Mouse (Mus musculus) urinary bladder, adult 18-20 months (tissue): ENCODE data around the gene Ube2e3.

Experiments
- DNase-seq, 2 experiments: peaks; one replicate each; pipeline ENCODE4 v3.0.0; 2022; ENCODE audit warnings: low spot score in 2 of 2, mixed read lengths in 2 of 2

The Ube2e3 gene

DNA sequence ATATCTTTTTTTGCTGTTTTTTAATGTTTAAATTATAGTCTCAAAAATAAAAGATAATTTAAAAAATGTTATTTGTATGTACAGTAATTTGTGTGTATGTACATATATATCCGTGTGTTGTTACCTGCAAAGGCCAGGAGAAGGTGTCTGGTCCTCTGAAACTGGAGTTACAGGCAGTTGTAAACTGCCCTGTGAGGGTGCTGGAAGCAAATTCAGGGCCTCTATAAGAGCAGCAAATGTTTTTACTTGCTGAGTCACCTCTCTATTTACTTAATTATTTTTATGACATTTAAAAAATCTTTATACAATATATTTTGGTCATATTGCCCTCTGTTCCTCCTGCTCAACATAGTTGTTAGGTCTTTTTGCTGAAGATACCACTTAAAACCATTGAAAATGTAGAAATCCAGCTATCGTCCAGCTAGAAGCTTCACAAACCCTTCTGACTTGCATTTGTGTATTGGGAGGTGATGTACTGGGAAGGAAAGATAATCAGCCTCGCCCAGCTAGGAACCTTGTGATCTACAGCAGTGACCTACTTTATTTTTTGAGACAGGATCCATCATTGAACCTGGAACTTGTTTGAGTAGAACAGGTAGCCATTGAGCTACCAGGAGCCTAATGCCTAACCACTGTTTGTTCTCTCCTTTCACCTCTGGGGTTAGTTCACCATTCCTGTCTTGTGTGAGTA, 15.0 kb downstream of the Ube2e3 start:
- no peak for DNase-seq

DNA sequence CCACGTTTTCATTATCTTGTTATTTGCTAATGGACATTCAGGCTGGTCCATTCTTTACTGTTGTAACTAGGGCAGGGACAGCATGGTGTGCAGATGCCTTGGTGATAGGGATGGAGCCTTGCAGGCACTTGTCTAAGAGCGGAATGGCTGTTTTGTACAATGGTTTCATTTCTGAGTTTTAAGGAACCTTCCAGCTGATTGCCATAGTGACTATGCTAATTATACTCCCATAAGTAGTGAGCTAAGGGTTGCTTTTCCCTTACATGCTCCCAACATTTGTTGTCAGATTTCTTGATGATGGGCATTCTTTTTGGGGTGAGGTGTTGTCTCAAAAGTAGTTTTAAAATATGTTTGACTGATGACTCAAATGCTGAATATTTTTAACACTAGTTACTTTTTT, 18.5 kb downstream of the Ube2e3 start:
- no peak for DNase-seq

DNA sequence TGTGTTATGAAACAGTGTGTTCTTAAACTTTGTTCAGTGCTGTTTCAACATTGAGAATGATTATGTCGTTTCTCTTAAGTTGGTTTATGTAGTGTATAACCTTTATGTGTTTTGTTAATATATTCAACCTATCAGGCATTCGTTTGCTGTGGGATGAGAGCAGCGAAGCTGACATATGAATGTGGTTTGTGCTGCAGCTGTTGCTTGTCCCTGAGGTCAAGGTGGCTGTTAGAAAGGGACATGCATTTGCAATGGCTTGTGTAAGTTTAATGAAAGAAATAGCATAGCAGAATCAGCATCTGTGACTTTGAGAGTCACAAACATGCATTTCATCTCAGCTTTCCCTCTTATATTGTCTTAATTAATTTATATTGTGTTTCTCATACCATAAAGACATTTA, 20.3 kb downstream of the Ube2e3 start:
- no peak for DNase-seq

DNA sequence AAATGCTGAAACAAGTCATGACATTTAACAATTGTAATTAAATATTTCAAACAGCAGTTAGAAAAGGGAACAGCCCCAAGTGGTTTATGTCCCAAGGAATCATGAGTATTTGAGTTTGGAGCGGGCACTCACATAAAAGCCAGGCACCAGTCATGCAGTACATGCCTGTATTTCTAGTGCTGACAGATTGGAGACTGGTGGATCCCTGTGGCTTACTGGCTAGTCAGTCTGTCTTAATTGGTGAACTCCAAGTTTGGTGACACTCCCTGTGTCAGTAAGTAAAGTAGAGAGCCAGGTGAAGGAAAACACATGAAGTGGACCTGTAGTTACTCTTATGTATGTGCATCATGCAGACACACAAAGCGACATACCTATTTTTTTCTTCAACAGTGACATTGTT, 27.3 kb downstream of the Ube2e3 start:
- no peak for DNase-seq

DNA sequence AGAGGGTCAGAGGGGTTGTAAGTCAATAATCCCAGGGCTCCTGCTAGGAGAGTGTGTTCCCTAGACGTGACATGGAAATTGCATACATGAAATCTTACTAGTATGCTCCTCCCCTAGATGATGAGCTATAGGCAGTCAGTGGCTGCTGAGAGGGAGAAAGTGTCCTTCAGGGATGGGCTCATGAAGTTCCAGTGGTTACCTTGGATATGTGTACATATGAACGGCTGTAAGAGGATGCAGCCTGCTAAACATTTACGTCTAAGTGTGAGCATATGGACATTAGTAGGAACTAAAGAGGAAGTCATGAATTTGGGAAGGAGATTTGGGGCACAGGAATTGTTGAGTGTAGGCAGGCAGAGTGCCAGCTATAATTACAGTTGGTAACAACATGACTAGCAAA, 38.0 kb downstream of the Ube2e3 start:
- no peak for DNase-seq

DNA sequence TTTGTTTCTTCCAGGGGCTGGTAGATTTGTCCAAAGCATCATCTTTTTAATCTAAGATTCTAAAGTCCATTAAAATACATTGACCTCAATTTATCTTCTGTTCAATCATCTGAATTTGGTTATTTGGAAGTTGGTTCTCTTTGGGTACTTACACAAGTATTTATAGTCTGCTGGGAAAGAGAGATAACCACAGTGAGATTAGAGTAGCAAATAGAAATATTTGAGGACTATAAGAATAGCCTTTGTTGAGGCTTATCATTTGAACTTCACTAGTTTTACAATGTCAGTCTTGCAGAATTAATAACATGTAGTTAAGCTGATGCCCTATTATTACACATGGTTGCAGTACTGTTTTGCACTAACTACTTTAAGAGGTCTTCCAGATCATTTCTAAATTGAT, 43.6 kb downstream of the Ube2e3 start:
- DNase-seq: no peak

DNA sequence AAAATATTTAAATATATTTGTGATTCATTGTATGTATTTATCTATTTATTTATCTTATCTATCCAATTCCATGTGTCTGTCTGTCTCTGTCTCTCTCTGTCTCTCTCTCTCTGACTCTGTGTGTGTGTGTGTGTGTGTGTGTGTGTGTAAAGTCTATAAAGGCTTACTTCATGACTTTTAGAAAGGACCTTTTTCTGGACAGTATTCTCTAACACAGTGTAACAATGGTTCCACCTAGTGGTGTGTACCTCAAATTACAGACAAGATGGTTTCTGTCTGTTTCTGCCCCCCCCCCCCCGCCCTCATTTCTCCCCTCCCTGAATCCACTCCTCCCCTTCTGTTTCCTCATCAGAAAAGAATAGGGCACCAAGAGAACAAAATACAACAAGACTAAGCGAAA, 46.9 kb downstream of the Ube2e3 start:
- no peak for DNase-seq

DNA sequence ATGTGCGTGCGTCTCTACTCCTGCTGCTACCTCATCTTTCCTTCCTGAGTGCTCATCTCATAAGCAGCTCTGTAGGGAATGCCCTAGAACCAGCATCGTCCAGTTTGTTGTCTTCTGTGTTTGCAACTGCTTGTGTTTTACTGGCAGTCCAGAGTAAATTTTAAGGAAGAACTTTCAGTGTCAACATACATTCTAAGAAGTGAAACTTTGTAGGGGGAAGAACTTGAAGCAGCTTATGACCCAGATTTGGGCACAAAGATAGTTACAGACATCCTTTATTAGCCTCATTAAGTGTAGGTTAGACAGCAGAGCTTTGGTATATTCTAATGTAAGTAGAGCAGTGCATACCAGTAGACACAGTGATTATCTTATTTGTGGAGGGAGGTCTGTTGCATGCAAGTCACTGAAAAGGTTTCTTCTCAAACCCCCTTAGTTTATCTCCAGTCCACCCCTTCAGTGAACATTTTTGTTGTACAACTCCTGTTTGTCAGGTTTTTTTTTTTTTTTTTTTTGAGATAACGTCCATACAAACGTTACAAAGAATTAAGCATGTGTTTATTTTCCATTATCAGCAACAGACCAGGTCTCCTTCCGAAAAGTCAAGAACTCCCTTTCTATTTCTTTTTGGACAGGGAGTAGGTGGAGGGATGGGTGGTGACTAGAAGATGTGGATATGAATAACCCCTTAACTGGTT, 55.2 kb downstream of the Ube2e3 start:
- DNase-seq: no peak

DNA sequence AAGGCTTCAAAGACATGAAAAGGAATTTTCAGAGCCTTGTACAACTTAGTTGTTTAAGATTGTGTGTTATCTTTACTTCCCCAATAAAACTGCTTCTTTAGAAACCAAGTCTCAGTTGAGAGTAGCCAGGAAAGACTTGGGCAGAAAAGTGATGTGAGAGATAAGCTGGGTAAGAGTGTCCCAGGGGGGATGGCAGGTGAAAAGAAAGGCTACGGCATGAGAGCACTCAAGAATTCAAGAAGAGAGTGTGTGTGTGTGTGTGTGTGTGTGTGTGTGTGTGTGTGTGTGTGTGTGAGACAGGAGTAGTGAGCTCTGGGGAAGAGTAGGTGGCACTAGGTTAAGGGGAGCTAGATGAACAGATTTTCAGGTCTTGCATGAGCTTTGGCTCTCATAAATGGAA, 57.9 kb downstream of the Ube2e3 start:
- DNase-seq: no peak

DNA sequence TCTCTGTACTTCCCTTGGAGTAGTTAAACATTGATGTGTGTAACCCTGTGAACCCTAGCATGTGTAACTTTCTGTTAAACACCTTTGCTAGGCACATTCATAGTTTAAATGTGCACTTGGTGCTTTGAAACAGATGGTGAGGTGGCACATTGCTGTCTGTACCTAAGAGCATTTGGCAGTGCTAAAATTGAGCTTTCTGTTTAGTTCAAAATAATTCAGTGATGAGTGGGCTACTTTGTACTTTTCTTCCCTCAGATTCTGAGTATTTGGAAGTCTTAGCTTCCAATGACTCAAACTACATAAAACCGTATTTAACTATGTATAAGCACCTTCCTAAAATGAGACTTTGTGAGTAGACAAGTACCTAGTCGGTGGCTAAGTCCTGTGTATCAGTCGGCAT, 59.7 kb downstream of the Ube2e3 start:
- DNase-seq: no peak

DNA sequence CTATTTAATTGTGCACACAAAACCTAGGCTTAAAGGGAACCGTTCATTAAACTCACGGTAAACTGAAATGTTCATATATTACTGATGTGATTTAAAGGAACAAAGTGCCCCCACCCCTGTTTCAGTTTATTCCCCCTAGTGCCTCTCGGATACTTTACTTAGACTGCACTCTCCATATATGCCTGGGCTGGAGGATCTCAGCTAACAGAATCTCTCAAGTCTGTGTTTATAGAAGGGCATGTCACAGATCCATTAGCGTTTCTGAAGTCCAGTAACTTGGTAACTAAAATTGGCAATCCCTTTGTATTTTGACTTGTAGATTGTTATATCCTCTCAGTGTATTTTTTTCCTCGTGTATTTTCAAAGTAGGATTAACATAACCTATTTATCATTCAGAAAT, 60.2 kb downstream of the Ube2e3 start:
- no peak for DNase-seq

DNA sequence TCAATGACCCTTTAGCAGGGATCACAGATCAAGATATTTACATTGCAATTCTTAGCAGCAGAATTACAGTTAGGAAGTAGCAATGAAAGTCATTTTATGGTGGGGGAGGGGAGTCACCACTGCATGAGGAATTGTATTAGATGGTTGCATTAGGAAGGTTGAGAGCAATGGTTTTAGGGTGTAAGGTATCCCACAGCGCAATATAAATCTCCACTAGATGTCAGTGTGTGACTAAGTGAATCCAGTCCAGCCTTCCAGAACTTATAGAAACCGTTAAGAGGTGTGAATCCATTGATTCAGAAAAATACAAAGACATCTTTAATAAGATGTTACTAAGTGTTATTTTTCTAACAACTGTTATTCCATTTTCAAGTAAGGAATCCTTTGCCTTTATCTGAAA, 63.4 kb downstream of the Ube2e3 start:
- DNase-seq: no peak

DNA sequence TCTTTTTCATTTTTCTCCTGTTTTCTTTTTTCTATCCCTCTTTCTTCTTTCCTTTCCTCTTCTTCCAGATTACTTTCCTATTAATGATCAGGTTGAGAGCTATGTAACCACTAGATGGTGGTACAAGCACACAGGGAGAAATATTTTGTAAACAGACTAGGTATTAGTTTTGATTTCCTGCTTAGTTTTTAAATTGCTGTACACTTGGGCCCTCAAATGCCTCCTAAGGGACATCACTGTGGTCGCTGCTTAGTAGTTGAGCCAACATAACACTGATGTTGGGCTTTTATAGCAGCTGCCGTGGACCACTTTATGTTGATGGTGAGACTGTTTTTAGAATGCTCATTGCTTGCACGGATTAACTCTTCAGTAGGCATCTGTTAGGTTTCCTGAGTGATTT, 91.5 kb downstream of the Ube2e3 start:
- DNase-seq: peak in 1 of 2 experiments; percentile 5

DNA sequence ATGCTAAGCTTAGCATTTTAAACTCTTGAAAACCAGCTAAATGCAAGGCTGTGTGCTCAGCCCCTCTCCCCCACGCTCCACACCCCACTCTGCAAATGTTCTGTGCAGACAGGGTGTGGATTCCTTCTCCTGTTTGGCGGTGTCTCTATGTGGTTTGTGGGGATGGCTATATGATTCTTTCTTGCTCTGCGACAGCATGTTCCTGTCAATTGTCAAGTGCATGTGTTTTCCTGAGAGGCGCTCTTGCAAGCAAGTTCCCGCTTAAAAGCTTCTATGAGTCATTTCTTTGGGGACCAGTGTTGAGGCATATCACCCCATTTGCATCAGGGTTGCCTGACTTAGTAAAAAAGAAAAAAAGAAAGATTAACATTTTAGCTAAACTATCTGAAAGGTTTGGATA, 92.4 kb downstream of the Ube2e3 start:
- DNase-seq: no peak

DNA sequence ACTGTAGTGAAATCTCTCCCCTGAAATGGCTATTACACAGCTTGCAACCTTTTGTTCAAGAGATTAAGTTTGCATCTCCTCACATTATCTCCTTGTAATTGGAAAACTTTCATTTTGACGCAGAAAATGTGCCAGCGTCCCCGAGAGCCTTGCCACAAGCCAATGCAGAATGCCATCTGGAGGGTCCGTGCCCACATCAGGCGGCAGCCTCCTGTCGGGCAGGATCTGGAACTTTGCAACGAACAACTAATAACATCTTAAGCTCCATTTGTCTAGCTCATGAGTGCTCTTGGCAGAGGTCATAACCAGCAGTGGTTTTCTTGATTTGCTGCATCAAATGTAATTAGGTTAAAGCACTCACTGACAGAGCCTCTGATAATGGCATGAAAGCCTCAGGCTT, 93.1 kb downstream of the Ube2e3 start:
- DNase-seq: no peak

DNA sequence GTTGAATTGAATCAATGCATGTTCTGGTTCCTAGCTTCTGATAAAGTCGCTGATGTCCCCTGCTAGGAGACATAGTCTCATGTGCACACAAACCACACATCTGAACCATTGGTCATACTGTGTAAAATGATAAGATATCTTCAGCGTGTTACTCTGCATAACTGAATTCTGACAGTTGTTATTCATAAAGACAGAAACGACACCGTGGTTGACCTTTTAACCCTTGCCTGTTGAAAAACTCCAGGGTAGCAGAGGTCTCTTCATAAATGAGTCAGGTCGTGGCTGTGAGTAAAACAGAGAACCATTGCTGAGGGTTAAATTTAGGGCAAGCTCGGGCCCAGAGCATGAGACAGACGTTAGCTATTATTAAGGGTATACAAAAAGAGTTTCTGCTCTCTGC, 93.7 kb downstream of the Ube2e3 start:
- DNase-seq: no peak

DNA sequence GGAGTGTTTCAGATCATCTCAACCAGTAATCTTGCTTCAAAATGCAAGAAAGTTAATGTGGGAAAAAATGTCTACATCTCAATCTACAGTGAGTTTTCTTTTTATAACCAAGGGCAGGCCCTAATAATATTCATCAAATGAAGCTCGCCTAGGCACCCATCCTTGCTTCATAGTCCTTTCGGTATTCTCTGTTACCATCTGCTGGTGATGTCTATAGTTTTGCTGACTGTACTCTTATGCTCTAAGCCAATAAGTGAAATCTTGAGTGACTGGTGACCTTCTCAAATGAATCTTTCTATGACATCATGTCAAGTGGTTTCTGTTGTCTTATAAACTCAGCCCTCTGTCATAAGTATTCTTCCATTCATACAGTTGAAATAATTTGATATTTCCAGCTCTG, 97.1 kb downstream of the Ube2e3 start:
- DNase-seq: no peak

DNA sequence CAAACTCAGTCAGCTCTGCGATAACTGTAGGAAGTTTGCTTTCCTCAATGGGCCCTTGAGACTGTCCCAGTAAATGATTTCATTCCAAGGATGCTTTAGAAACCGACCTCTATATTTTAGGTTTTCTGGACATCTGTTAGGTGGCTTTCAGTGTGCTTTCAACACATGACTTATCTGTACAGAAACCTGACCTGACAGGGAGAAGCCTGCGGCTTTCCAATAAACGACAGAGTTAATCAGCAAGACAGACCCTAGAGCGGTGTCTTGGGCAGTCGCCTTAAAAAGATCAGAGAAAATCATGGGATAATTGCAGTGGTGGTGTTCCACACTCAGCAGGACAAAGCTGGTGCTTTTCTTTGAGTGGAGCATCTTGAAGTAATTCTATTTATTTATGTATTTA, 97.5 kb downstream of the Ube2e3 start:
- no peak for DNase-seq

DNA sequence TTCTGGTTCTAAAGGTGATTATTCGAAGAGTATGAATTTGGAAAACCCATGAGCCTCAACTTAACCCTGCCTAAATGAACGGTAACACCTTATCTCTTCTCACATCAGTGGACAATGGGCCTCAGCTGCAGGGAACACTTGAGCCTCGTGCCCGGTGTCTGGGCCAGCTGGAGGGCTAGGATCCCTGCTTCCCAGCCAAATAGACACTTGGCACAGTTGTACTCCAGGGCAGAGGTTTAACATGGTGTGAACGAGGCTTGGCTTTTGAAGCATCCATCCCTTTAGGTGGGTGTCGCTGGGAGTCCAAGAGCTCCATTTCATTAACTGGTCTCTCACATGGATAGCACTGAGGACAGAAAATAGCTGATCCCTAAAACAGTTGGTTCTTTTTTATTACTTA, 102.2 kb downstream of the Ube2e3 start:
- no peak for DNase-seq
